Mouse (Mus musculus) adrenal gland, adult 18-20 months (tissue): ENCODE results near the gene Snrpc. TPM values are rescaled to one million over a fixed set of nuclear protein-coding genes. Genes with fewer than 3 reads are reported as not detected.

Experiments used
- DNase-seq, 2 experiments: peaks; one replicate each; pipeline ENCODE4 v3.0.0; 2021 to 2022; ENCODE audit warnings: low spot score in 2 of 2
- total RNA-seq, 2 experiments: library from RNA; stranded (reverse); gene quantifications; 1 replicate in 1 of 2; 2 replicates in 1 of 2; pipeline ENCODE4 v1.2.3; 2021

The Snrpc gene
- total RNA-seq, 2 experiments from 2014 or later: 66.1 to 66.6 TPM

DNA sequence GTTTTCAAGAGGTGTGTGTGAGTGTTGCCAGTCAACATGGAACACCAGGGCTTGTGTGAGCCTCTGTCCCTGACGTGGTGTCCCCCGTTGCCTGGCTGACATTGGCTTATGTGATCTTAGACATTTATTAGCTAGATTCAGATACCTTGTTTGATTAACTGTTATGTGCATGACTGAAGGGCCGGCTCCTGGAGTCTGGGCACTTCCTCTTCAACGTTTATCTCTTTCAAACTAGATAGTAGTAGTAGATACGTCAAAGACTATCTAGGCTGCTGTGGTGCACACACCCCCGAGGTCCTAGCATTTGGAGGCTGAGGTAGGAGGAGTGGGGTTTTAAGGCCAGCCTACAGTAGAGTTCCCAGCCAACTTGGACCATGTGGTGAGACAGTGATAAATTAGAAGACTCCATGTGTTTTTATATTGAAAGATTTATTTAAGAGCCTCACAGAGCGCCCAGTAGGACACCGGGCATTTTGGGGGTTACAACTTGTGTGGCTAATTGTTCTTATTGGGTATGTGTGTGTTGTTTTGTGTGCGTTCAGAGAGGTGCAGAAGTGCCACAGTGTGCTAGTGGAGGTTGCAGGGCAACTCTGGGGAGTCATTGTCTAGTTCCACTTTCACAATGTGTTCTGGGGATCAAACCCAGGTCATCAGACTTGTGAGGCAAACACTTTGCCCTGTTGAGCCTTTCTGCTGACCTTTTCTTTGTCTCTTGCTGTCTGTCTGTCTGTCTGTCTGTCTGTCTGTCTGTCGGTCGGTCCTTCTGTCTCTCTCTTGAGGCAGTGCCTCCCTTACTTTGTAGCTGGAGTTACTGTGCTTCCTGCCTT lies 19.9 kb downstream of the Snrpc start:
- no peak for DNase-seq

DNA sequence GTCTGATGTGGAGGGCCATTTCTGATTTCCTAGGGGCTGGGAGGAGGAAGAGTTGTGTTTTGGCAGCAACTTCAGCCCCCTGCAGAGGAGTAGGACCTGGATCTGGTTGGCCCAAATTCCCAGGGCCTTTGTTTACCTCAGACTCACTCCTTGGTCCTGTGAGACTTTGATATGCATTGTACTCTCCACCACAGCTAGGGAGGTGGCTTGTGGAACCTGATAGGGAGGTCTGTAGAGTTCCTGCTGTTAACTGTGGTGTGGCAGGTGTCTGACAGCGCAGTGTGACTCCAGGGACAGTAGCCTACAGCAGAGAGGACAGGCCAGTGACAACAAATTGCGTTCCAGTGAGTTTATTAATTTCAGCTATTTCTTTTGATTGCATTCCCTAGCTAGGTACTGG lies 21.2 kb downstream of the Snrpc start:
- no peak for DNase-seq

DNA sequence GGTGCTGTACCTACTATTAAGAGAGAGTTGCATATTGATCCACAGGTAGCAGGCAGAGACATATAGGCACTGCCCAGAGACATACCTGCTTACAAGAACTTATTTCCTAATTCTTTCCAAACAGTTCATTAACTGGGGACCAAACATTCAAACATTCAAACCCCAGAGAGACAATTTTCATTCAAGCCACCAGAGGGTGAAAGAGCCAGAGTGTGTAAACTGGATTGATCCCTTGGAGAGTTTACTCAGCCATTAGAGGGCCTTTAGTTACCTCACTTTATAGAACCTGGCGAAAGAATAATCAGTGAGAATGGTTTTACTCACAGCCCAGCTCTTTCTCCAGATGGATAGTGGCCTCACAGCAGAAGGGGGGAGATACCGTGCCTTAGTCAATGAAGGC lies 27.5 kb downstream of the Snrpc start:
- DNase-seq: no peak

DNA sequence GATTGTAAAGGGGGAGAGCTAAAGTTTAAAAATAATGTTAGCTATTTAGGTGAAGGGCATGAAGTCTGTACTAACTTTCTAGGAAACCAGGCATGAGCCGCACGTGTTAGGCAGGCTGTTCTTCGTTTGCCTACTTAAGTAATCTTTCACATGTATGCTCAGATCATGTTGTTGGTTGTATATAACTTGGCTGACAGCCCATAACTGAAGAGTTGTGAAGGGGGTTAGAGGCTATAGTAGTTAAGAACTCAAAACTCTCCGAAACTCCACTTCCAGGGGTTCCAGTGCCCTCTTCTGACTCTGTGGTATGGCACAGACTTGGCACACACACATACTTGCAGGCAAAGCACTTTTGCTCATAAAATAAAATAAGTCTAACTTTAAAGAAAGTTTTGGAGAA lies 28.8 kb downstream of the Snrpc start:
- no peak for DNase-seq

DNA sequence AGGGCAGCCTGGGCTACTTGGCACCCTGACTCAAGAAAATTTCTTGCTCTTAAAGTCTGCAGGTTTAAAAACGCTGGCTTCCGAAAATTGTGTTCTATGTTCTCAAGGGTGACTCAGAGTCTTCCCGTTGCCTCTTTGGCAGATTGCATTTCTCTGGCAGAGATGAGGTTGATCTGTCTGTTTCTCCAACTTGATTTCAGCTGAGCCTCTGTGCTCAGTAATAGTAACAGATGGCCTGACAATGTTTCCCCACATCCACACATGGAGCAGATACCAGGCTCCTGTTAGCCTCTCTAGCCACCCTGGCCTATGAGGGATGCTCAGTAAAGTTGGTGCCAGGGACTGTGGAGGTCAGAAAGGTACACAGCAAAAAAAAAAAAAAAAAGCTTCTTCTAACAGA lies 33.9 kb downstream of the Snrpc start:
- DNase-seq: no peak

DNA sequence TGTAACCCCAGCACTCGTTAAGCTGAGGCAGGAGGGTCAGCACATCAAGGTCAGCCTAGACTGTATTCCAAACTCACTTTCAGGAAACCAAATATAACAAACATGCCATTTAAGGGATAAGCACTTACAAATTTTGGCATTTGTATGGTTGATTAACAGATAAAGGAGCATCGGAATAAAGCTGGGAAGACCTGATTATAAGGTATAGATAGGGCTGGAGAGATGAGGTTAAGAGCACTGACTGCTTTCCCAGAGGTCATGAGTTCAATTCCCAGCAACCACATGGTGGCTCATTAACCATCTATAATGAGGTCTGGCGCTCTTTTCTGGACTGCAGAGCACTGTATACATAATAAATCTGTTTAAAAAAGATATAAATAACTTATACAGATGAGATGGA lies 35.6 kb downstream of the Snrpc start:
- no peak for DNase-seq

DNA sequence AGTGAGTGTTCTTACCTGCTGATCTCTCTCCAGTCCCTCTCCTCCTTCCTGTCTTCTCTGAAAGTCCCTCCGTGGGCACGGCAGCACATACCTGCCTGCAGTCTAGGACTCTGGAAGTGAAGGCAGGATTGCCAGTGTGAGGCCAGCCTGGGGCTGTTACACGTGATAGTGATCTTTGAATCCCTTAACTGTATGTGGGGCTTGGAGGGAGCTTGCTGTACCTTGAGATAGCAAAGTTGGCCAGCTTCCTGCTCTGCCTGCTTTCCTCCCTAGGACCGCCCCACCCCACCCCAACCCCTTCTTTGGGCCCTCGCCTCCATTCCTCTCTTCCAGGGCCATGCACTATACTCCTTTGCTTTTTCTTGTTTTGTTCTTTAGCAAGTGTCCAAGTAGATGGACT lies 36.6 kb downstream of the Snrpc start:
- no peak for DNase-seq

DNA sequence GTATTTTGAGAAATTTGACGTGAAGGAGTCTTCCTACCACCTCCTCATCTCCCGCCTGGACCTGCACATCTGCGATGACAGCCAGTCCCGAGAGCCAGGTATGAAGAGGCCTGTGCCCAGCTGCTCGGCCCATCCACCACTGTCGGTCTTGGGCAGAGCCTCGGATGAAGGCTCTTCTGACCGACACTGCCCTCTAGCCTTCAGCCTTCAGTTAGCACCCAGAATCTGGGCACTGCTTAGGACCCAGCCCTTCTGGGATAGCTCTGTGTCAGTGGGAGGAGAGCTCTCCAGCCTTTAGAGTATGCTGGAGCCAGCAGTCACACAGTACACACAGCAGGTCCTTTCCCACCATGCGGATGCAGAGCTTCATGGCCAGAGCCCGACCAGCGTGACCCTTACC lies 43.6 kb downstream of the Snrpc start:
- no peak for DNase-seq

DNA sequence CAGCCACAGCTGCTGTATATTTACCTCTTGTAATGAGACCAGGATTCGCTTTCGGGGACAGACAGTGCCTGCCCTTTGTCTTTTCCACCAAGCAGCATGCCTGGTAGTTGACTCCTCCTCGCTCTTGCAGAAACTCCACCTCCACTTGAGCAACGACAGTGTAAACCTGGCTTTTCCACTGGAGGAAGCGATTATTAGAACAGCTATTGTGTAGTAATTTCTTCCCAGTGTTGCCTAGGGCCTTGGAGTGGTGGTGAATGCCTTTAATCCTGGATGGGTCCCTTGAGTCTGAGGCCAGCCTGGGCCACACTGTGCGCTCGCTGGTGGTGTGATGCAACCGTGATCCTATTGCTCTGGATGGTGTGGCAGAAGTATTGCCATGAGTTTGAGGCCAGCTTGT lies 45.2 kb downstream of the Snrpc start:
- no peak for DNase-seq

DNA sequence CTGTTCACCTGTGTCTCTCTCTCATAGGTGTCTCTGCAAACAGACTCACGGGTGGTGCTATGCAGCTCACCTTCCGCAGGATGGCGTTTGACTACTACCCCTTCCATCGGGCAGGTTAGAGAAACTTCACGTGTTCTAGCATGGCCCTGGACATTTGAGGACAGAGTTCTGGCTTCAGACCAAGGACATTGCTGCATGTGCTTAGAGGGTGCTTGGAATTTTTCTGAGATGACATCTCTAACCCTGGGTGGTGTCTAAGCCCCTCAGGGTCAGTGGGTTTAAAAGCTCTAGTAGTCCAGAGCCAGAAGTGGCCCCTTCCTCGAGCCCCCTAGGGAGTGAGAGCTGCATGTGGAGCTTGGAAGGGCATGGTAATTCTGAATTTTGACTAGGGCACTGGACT lies 46.0 kb downstream of the Snrpc start:
- no peak for DNase-seq

DNA sequence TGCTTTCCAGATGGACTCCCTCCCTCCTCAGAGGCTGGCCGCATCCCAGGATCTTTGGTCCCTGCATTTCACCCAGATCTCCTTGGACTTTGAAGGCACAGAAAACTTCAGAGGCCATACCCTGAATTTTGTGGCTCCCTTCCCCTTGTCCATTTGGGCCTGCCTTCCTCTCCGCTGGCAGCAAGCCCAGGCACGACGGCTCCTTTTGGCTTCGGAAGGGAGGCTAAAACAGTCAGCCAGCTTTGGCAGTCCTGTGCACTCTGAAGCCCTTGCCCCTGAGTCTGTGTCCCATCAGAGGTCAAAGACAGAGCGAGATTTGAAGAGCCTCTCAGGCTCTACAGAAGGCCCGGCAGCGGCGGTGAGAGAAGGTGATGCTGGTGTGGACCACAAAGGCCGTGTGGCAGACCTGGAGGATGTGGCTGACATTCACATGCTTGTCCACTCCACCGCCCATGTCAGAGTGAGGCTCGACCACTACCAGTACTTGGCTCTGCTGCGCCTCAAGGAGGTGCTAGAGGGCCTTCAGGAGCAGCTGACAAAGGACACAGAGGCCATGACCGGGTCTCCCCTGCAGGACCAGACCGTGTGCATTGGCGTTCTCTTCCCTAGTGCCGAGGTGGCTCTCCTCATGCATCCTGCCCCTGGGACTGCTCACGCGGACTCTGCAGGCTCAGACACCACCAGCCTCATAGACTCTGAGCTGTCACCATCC lies 48.7 kb downstream of the Snrpc start:
- DNase-seq: no peak

Other genes with a start within 250 kb of the Snrpc start
- 100 to 1,000 TPM; 201 to 202 TPM for gene Nudt3, start 214.7 kb upstream of the Snrpc start, total RNA-seq
- not detected for gene RPS10-NUDT3, start 202.9 kb upstream of the Snrpc start, total RNA-seq
- gene Rps10, start 201.5 kb upstream of the Snrpc start, total RNA-seq: 100 to 1,000 TPM; 930 to 948 TPM
- gene Pacsin1, start 182.6 kb upstream of the Snrpc start, total RNA-seq: 1 to 10 TPM; 4.9 TPM
- gene Spdef, start 109.2 kb upstream of the Snrpc start, total RNA-seq: under 1 TPM in 1 of 2 experiments, not detected in 1; 0.27 TPM
- 100 to 1,000 TPM; 158 to 188 TPM for gene D17Wsu92e, start 17.5 kb upstream of the Snrpc start, total RNA-seq
- gene Uhrf1bp1, start 18.3 kb downstream of the Snrpc start, total RNA-seq: 10 to 100 TPM; 19.7 to 33.5 TPM
- gene Anks1, start 71.2 kb downstream of the Snrpc start, total RNA-seq: 10 to 100 TPM; 23.6 to 29.1 TPM
- 10 to 100 TPM; 27.5 to 27.6 TPM for gene Taf11, start 71.7 kb downstream of the Snrpc start, total RNA-seq
- gene Tcp11, start 242.5 kb downstream of the Snrpc start, total RNA-seq: not detected